Mouse (Mus musculus) fibroblast of lung, adult 2 months (primary cell): ENCODE measurements at regions not wholly inside any gene's neighbourhood (a gene's known extent, or its start where the extent isn't known, plus 50 kb on each side); places are given as distances from the start of the nearest gene placed in this dataset.
"Not testable (repeated sequence)": the region's sequence is repeated elsewhere in the genome, so short reads cannot be mapped to it uniquely, and the experiment has no call there.

Experiments
- DNase-seq: peaks from one replicate; pipeline ENCODE4 v3.0.0-alpha.2; 2011; ENCODE audit warnings: low read depth

- DNase-seq, result no peak
These were observed 247.1 kb upstream of the Myt1l start for GRCm38 (mm10) chr12:29280861-29281630.

- DNase-seq, result no peak
These were observed 239.4 kb upstream of the Myt1l start for GRCm38 (mm10) chr12:29288801-29289200.

GRCm38 (mm10) chr12:29290591-29291351, 237.4 kb upstream of the Myt1l start:
- peak; percentile 92 for DNase-seq

DNA sequence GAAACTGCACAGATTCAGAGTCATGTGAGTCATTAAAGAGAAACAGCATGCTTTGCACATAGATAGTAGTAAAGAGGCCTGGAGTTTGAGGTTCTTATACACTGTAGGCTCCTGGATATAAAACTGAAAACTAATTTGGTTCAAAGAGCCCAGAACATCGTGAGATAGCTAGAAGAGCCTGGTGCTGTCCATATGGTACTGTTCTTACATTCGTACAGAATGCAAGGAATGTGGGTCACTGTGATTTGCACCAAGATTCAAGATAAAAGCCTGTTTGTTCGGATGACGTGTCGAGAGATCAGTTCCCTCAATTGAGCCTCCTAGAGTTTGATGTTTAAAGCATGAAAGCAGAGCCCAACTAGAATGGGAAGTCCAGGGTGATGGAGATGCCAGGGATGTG, 230.2 kb upstream of the Myt1l start:
- DNase-seq, result no peak

- no peak for DNase-seq
These were observed 212.5 kb upstream of the Myt1l start for GRCm38 (mm10) chr12:29315636-29316035.

DNA sequence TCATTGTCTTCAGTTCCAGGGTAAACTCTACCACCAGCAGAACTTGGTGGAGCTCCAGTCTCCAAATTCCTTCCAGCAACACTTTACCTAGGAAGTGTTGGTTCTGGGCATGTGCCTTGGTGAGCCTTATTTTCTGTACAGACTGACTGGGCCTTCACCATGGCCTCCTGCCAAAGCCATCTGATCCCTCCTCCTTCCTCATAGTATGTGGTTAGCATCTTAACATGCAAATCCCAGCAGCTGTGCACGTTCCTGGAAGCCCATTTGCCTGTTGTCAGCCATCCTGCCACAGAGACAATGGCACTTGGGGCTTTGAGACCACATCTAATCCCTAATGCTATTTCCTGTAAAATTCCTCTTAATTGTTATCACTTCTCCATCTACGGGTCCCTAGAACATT, 206.7 kb upstream of the Myt1l start:
- no peak for DNase-seq

DNA sequence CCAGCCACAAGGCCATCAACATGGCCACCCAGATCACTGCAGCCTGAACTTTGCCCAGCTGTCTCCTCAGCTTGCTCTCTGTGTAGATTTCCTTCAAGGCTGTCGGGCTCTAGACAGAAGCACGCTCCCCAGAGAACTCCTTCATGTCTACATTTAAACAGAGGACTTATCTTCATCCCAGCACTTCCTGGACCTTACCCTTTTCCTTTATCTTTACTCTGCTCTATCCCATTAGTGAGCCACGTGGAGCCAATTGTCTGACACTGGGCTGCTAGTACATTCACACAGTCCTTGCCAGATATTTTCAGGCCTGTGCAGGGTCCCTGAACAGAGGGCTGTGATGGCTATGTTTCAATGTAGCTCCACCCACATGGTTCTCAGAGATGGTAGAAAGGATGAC, 204.7 kb upstream of the Myt1l start:
- no peak for DNase-seq

DNA sequence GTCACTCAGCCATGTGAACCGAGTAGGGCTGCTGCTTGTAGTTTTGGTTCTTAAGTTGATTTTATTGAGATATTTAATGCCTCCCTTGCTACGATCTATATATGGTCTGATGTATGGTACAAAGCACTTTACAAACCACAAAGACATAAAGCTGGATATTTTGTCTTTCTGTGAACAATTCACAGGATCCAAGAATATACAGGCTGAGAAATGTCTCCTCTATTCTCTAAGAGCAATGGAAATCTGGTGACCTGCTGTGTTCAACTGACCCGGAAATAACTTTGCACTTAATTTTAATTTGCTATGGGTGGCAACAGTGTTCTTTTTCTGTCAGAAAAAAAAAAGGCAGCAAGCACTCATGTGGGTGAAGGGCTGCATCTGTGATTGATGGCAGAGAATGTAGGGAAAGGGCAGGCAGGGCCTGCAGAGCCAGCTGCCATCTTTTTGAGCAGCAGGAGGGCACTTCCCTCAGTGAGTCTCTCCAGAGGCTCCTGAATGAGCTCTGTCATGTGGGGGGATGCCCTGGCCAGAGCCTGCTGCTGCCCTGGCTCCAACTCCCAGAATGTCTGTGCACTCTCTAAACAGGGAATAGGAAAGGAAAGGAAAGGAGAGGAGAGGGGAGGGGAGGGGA, 192.2 kb upstream of the Myt1l start:
- DNase-seq, result no peak

GRCm38 (mm10) chr12:29337336-29337735, 190.8 kb upstream of the Myt1l start:
- no peak for DNase-seq

GRCm38 (mm10) chr12:29341388-29341995, 186.7 kb upstream of the Myt1l start:
- no peak for DNase-seq

DNA sequence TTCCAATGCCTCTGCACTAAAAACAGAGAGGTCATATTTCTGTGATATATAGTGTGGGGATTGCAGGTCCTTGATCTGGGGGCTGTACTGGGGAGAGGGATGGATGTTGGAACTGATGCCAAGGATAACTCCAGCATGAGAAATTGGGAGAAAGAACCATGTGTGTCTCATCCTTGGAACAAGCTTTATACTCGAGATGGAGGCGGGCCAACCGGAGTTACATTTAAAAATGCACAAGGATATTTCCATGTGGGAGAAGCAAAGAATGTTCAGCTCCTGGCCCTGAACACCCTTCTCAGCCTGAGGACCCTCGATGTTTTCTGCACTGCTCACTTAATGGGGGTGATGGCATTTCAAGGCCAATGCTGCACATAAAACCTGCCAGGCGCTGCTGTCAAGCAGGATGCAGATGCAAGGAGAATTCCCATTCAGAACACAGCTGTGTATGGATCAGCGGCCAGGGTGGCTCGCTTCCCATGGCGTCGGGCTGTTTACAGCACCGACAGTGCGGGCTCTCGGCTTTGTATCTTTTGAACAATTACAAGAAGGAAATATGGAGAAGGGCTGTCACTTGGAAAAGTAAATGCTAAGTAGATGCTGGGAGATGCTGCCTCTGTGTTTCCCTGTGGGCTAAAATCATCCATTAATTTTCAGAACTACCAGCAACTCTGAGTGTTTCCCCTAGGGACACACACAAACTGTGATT, 184.9 kb upstream of the Myt1l start:
- no peak for DNase-seq

- no peak for DNase-seq
These were observed 179.5 kb upstream of the Myt1l start for GRCm38 (mm10) chr12:29348698-29349097.

GRCm38 (mm10) chr12:29349146-29349850, 178.9 kb upstream of the Myt1l start:
- DNase-seq, result no peak

DNA sequence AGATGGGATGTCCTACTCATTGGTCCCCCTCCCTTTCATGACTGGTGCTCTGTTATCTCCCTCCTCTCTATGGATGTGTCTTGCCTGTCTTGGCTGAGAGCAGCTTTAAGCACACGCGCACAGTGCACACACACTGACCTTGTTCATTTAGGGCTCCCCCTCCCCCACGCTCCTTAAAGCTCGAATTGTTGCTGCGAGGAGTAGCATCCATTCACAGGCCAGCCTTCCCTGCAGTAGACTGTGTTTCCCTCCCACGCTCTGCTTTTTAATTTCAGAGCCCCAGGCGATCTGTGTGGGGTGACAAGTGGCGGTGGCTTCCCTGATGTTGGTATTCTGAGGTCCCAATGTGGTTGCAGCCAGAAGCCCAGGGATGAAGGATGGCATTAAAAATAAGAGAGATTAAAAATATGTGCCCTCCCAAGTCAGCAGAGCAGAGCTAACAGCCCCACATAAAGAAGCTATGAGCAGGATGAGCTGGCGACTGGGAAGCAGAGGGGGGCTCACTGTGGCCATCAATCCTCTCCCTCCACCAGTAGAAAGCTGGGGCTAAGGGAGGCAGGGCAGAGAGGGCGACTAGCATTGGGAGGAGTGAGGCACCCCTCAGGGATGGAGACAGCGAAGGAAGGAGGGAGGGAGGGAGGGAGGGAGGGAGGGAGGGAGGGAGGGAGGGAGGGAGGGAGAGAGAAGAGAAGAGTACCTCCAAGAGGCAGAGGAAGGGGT, 174.2 kb upstream of the Myt1l start:
- DNase-seq, result no peak

- DNase-seq, result no peak
These were observed 173.4 kb upstream of the Myt1l start for GRCm38 (mm10) chr12:29354816-29355215.

- no peak for DNase-seq
These were observed 171.3 kb upstream of the Myt1l start for GRCm38 (mm10) chr12:29356681-29357397.

- DNase-seq, result no peak
These were observed 166.9 kb upstream of the Myt1l start for GRCm38 (mm10) chr12:29361236-29361635.

- not testable (repeated sequence) for DNase-seq
These were observed 160.5 kb upstream of the Myt1l start for GRCm38 (mm10) chr12:29367741-29368106.

DNA sequence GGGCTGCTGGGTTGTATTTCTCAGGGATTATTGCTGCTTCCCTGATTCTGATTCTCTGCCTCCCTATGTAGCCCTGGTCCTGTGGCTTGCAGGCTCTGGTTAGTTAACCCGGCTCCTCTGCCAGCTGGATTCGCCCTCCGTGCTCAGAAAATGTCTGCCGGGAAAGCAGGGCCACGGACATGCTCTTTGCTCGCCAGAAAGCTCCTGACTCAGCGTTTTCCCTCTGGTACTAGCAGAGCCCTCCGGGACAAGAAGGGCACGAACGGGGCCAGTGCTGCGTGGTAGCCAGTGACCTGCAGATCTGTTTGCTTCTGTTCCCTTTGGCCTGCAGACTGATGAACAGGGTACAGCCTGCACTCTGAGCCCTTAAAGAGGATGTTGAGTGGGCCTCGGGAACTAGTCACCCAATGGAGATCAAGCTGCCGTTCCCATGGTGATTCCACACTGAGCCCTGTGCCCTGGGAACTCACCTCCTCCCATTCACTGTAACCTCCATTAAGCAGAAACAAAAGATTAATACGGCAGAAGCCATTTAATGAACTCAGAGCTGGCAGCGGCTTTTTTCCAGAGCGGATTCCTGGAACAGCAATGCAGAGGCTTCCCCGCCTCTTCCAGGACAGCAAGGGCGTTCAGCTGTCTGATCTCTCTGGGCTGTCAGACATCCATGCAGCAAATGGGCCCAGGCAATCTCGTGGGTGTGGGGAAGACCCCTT, 159.9 kb upstream of the Myt1l start:
- no peak for DNase-seq
